8 mouse cellular contexts compared by ENCODE assay signal in genomic region chr7:17027588-17028343, GRCm38 (mm10). TPM values are rescaled to one million over a fixed set of nuclear protein-coding genes. Genes with fewer than 3 reads are reported as not detected.
A peak's percentile ranks its signal among the peaks of the same experiment; 100 is the strongest.
DNase-seq lines count a peak whose midpoint lies in the region; ATAC-seq and TF ChIP-seq lines count a peak whose summit lies in the region.

Ppp5c (minus strand) TSS chr7:17027924.

- peak within 1 kb of the TSS; percentile 90 for H3K9ac ChIP-seq in embryonic facial prominence, embryonic 14.5 days (ENCODE audit: low read depth, low read length)
- peak within 1 kb of the TSS; percentile 81 for H3K9ac ChIP-seq in limb, embryonic 14.5 days (ENCODE audit: low read depth, low read length, severe bottlenecking)
- H3K9ac ChIP-seq in midbrain, postnatal 0 days (replicated peaks; ENCODE audit: low read length, poor library complexity, severe bottlenecking) = peak within 1 kb of the TSS; percentile 91

- peak within 1 kb of the TSS; percentile 88 for H3K4me3 ChIP-seq in embryonic facial prominence, embryonic 14.5 days (ENCODE audit: low read depth, low read length)
- H3K4me3 ChIP-seq in limb, embryonic 14.5 days (replicated peaks; ENCODE audit: low read length) = peak within 1 kb of the TSS; percentile 86
- peak within 1 kb of the TSS; percentile 82 for H3K4me3 ChIP-seq in midbrain, postnatal 0 days (ENCODE audit: low read depth, low read length)

- no peaks in the 10 kb centered on the region for H3K9me3 ChIP-seq in embryonic facial prominence, embryonic 14.5 days (ENCODE audit: control insufficient read depth, low read length)
- H3K9me3 ChIP-seq in limb, embryonic 14.5 days (ENCODE audit: control insufficient read depth, low read length) = no peaks in the 10 kb centered on the region
- H3K9me3 ChIP-seq in midbrain, postnatal 0 days (ENCODE audit: low read length) = no peaks in the 10 kb centered on the region

- peaks cover 13% of the 10 kb centered on the region for H3K4me1 ChIP-seq in embryonic facial prominence, embryonic 14.5 days (ENCODE audit: control insufficient read depth, insufficient read depth, low read length)
- peaks cover 24% of the 10 kb centered on the region for H3K4me1 ChIP-seq in limb, embryonic 14.5 days (ENCODE audit: control insufficient read depth, insufficient read depth, low read length)
- H3K4me1 ChIP-seq in midbrain, postnatal 0 days (ENCODE audit: insufficient read depth, low read length) = peaks cover 12% of the 10 kb centered on the region

- peak; percentile 68; the same call in 1 of the 2 replicates for TF ChIP-seq POLR2A in limb, embryonic 14.5 days (IDR thresholded peaks at IDR 0.05; ENCODE audit: borderline replicate concordance, extremely low read depth, insufficient read depth, insufficient read length)

- 0% methylated on average over 36 of the region's 58 CpGs for WGBS in embryonic facial prominence, embryonic 14.5 days
- WGBS in limb, embryonic 14.5 days = under 1% methylated on average over 48 of the region's 58 CpGs
- under 1% methylated on average over 55 of the region's 58 CpGs for WGBS in midbrain, postnatal 0 days

- DNase-seq in 3T3-L1 (ENCODE audit: low read depth, low spot score) = peak; percentile 80
- peak; percentile 79 to 86 for DNase-seq in adrenal gland, postnatal 4 days (ENCODE audit: low spot score in 2 of 2)
- peak; percentile 96 for DNase-seq in embryonic facial prominence, embryonic 14.5 days (ENCODE audit: low spot score)
- DNase-seq in heart, adult 8-10 months (ENCODE audit: low spot score) = peak; percentile 82
- DNase-seq in kidney, adult 9 months = peak; percentile 92
- DNase-seq in limb, embryonic 14.5 days (ENCODE audit: low spot score) = peak; percentile 93
- peak; percentile 95 for DNase-seq in midbrain, postnatal 0 days (ENCODE audit: low spot score)
- DNase-seq in spleen, postnatal 14 days (ENCODE audit: low spot score in 2 of 2) = peak; percentile 64 to 80

- peak within 1 kb of the TSS; percentile 82 for H3K4me2 ChIP-seq in embryonic facial prominence, embryonic 14.5 days (ENCODE audit: low read depth, low read length)
- H3K4me2 ChIP-seq in limb, embryonic 14.5 days (replicated peaks; ENCODE audit: low read depth, low read length, severe bottlenecking) = peak within 1 kb of the TSS; percentile 64
- H3K4me2 ChIP-seq in midbrain, postnatal 0 days (ENCODE audit: low read depth, low read length, poor library complexity, severe bottlenecking) = peak within 1 kb of the TSS; percentile 62

- H3K27me3 ChIP-seq in embryonic facial prominence, embryonic 14.5 days (replicated peaks; ENCODE audit: control insufficient read depth, insufficient read depth, low read length) = no peaks in the 10 kb centered on the region
- H3K27me3 ChIP-seq in limb, embryonic 14.5 days (ENCODE audit: control insufficient read depth, insufficient read depth, low read length) = no peaks in the 10 kb centered on the region
- no peaks in the 10 kb centered on the region for H3K27me3 ChIP-seq in midbrain, postnatal 0 days (ENCODE audit: insufficient read depth, low read length)

- TF ChIP-seq CTCF in midbrain, postnatal 0 days (IDR thresholded peaks at IDR 0.05) = no peak

- H3K36me3 ChIP-seq in embryonic facial prominence, embryonic 14.5 days (ENCODE audit: control insufficient read depth, insufficient read depth, low read length) = peaks cover 29% of the 10 kb centered on the region
- H3K36me3 ChIP-seq in limb, embryonic 14.5 days (ENCODE audit: control insufficient read depth, insufficient read depth, low read length) = peaks cover 25% of the 10 kb centered on the region
- peaks cover 5% of the 10 kb centered on the region; the same call in 1 of the 2 replicates for H3K36me3 ChIP-seq in midbrain, postnatal 0 days (ENCODE audit: insufficient read depth, low read length)

- ATAC-seq in embryonic facial prominence, embryonic 14.5 days (ENCODE audit: low read depth) = peak; percentile 86
- ATAC-seq in limb, embryonic 14.5 days (ENCODE audit: low FRiP score, low read depth) = peak; percentile 85
- ATAC-seq in midbrain, postnatal 0 days (ENCODE audit: low FRiP score) = peak; percentile 85

- peak within 1 kb of the TSS; percentile 79 for H3K27ac ChIP-seq in embryonic facial prominence, embryonic 14.5 days (replicated peaks; ENCODE audit: low read depth, low read length)
- H3K27ac ChIP-seq in limb, embryonic 14.5 days (replicated peaks; ENCODE audit: low read depth, low read length) = peak within 1 kb of the TSS; percentile 72
- H3K27ac ChIP-seq in midbrain, postnatal 0 days (ENCODE audit: low read depth, low read length) = peak within 1 kb of the TSS; percentile 78

RNA-seq across cellular contexts. Expression of gene Ppp5c, which starts in this region (rescaled TPM):
- 100 to 1,000 TPM in 1 of 2 experiments, 10 to 100 TPM in 1; 91.5 to 102 TPM for total RNA-seq in adrenal gland, postnatal 4 days (2021)
- 99.0 and 107 TPM in 2 replicates for polyA plus RNA-seq in embryonic facial prominence, embryonic 14.5 days (2014; fragmentation: Nextera tagmentation; extraction: Ambion mirVana)
- 100 to 1,000 TPM in 2 of 4 experiments, 10 to 100 TPM in 2; 95.4 to 106 (median 99.0) TPM for total RNA-seq in heart, adult 8-10 months (2022)
- polyA plus RNA-seq in limb, embryonic 14.5 days (2012; rRNA removed) = 193 and 237 TPM in 2 replicates
- 100 and 105 TPM in 2 replicates for polyA plus RNA-seq in limb, embryonic 14.5 days (2014; fragmentation: Nextera tagmentation; extraction: Ambion mirVana)
- 56.4 and 61.0 TPM in 2 replicates for total RNA-seq in midbrain, postnatal 0 days (2014; rRNA removed)
- 144 and 145 TPM in 2 replicates for polyA plus RNA-seq in midbrain, postnatal 0 days (2015; fragmentation: Nextera tagmentation; extraction: Ambion mirVana)

Comparison
In these comparisons a context has a peak if more than half of its experiments do, and no peak if none do; other contexts are left out.
1. Peak in every context shown above with its lines: DNase-seq, ATAC-seq, H3K4me3 ChIP-seq and H3K27ac ChIP-seq.